Mouse (Mus musculus) heart, adult 2 months (tissue): ENCODE measurements around the gene Snrpg.

Experiments
- CTCF ChIP-seq: fragments of 200-600 bp; IDR thresholded peaks from 2 replicates; pipeline ENCODE4 v1.8.1; 2022; ENCODE audit warnings: antibody characterized with exemption, mild to moderate bottlenecking, moderate library complexity
- POLR2A ChIP-seq: fragments of 200-500 bp; IDR thresholded peaks from 2 replicates; pipeline ENCODE4 v1.6.1; 2011; ENCODE audit warnings: mild to moderate bottlenecking, low read depth, low read length, control low read depth; ENCODE audit not compliant: insufficient read depth

- peak; percentile 60 for TF ChIP-seq CTCF
- TF ChIP-seq POLR2A = 0 out of 2 replicates have a peak, but pooled peaks have one; percentile 32
Observed at GRCm38 (mm10) chr6:86370093-86370713, 901 bp upstream of the Snrpg start.
